Comparison of ENCODE assay signal across 28 mouse cellular contexts in the genomic region with DNA sequence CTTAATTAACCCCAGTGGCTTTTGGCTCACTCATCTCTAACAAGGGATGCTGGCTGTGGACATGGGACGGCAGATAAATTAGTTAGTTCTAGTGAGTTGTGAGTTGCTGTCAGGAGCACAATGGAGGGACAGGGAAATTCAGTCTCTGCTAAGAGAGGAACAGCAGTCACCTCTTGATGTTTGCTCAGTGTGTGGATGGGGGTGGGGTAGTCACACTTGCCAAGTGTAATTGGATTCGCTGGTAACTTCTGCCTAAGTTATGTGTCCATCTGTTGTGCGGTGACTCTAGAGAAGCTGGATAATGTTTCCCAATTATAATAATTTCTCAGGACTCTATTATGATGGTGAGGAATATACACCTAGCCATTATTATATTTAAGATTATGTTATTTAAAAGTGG.
A peak's percentile ranks its signal among the peaks of the same experiment; 100 is the strongest.
DNase-seq lines count a peak whose midpoint lies in the region; ATAC-seq and TF ChIP-seq lines count a peak whose summit lies in the region.
"Had no signal": no experiment of that assay in that cellular context is flagged by ENCODE, and none has a peak within 500 bp of the region (broad histone marks: within the 10 kb centered on the region; RNA-seq: fewer than 3 reads in every experiment).

No protein-coding gene starts in this region.

- 54% methylated on average over 3 of the region's 3 CpGs for WGBS in forebrain, embryonic 15.5 days
- 71% methylated on average over 3 of the region's 3 CpGs for WGBS in forebrain, embryonic 11.5 days
- whole genome bisulfite sequencing in midbrain, embryonic 11.5 days, result 55% methylated on average over 3 of the region's 3 CpGs
- WGBS in midbrain, embryonic 15.5 days, result 52% methylated on average over 3 of the region's 3 CpGs
- WGBS in large intestine, adult 2 months, result 52% methylated on average over 3 of the region's 3 CpGs
- WGBS in intestine, postnatal 0 days, result 74% methylated on average over 3 of the region's 3 CpGs

- H3K27me3 ChIP-seq in forebrain, embryonic 15.5 days, result no peaks in the 10 kb centered on the region
- H3K27me3 ChIP-seq in forebrain, embryonic 11.5 days (ENCODE audit: control insufficient read depth, insufficient read depth, low read length), result no peaks in the 10 kb centered on the region
- H3K27me3 ChIP-seq in midbrain, embryonic 11.5 days (ENCODE audit: control insufficient read depth, insufficient read depth, low read length), result no peaks in the 10 kb centered on the region
- H3K27me3 ChIP-seq in midbrain, embryonic 15.5 days (replicated peaks), result no peaks in the 10 kb centered on the region
- no peaks in the 10 kb centered on the region for H3K27me3 ChIP-seq in intestine, postnatal 0 days (replicated peaks; ENCODE audit: control insufficient read depth, insufficient read depth, low read length)
- H3K27me3 ChIP-seq: CH12.LX; embryonic facial prominence, embryonic 15.5 days; heart, embryonic 15.5 days; limb, embryonic 13.5 days; liver, embryonic 13.5 days had no signal

- no peak overlapping the region for H3K4me3 ChIP-seq in forebrain, embryonic 15.5 days
- H3K4me3 ChIP-seq in forebrain, embryonic 11.5 days (ENCODE audit: low read depth, low read length), result no peak overlapping the region
- H3K4me3 ChIP-seq in midbrain, embryonic 11.5 days (ENCODE audit: low read depth, low read length), result no peak overlapping the region
- no peak overlapping the region for H3K4me3 ChIP-seq in midbrain, embryonic 15.5 days
- no peak overlapping the region for H3K4me3 ChIP-seq in intestine, postnatal 0 days (ENCODE audit: low read depth, low read length)
- H3K4me3 ChIP-seq: embryonic facial prominence, embryonic 15.5 days; heart, embryonic 15.5 days; limb, embryonic 13.5 days; liver, embryonic 13.5 days had no signal

- peak; percentile 69 for ATAC-seq in forebrain, embryonic 15.5 days (replicated peaks)
- ATAC-seq in forebrain, embryonic 11.5 days (replicated peaks; ENCODE audit: low FRiP score), result no peak
- ATAC-seq in midbrain, embryonic 11.5 days (ENCODE audit: low FRiP score), result peak; percentile 38; the same call in 1 of the 2 replicates
- ATAC-seq in midbrain, embryonic 15.5 days (replicated peaks), result no peak
- ATAC-seq in intestine, postnatal 0 days, result no peak
- ATAC-seq: activated CD4-positive, CD25-positive, alpha-beta regulatory T cell, adult 4 months; hindbrain, postnatal 0 days; intestine, embryonic 16.5 days; lung, postnatal 0 days had no signal

- H3K36me3 ChIP-seq in forebrain, embryonic 15.5 days, result no peaks in the 10 kb centered on the region
- H3K36me3 ChIP-seq in forebrain, embryonic 11.5 days (ENCODE audit: control insufficient read depth, insufficient read depth, low read length), result no peaks in the 10 kb centered on the region
- H3K36me3 ChIP-seq in midbrain, embryonic 11.5 days (ENCODE audit: control insufficient read depth, insufficient read depth, low read length), result no peaks in the 10 kb centered on the region
- no peaks in the 10 kb centered on the region for H3K36me3 ChIP-seq in midbrain, embryonic 15.5 days (replicated peaks)
- no peaks in the 10 kb centered on the region for H3K36me3 ChIP-seq in intestine, postnatal 0 days (ENCODE audit: control insufficient read depth, insufficient read depth)
- H3K36me3 ChIP-seq: embryonic facial prominence, embryonic 15.5 days; heart, embryonic 15.5 days; limb, embryonic 13.5 days; liver, embryonic 13.5 days had no signal

- H3K4me1 ChIP-seq in forebrain, embryonic 15.5 days, result peaks cover 14% of the 10 kb centered on the region
- H3K4me1 ChIP-seq in forebrain, embryonic 11.5 days (replicated peaks; ENCODE audit: control insufficient read depth, insufficient read depth, low read length), result no peaks in the 10 kb centered on the region
- H3K4me1 ChIP-seq in midbrain, embryonic 11.5 days (ENCODE audit: control insufficient read depth, insufficient read depth, low read length), result no peaks in the 10 kb centered on the region
- no peaks in the 10 kb centered on the region for H3K4me1 ChIP-seq in midbrain, embryonic 15.5 days
- no peaks in the 10 kb centered on the region for H3K4me1 ChIP-seq in intestine, postnatal 0 days (replicated peaks; ENCODE audit: control insufficient read depth, insufficient read depth, low read length)
- H3K4me1 ChIP-seq: heart, embryonic 15.5 days; liver, embryonic 13.5 days had no signal

- no peak for TF ChIP-seq CTCF in brain, embryonic 14.5 days (IDR thresholded peaks at IDR 0.05; ENCODE audit: borderline replicate concordance, extremely low read depth, insufficient read depth, insufficient read length)
- TF ChIP-seq CTCF in intestine, postnatal 0 days (IDR thresholded peaks at IDR 0.05; ENCODE audit: low read depth), result no peak

- H3K9me3 ChIP-seq in forebrain, embryonic 15.5 days, result no peaks in the 10 kb centered on the region
- H3K9me3 ChIP-seq in forebrain, embryonic 11.5 days (ENCODE audit: control insufficient read depth, low read length), result no peaks in the 10 kb centered on the region
- H3K9me3 ChIP-seq in midbrain, embryonic 11.5 days (ENCODE audit: control insufficient read depth, low read length), result no peaks in the 10 kb centered on the region
- H3K9me3 ChIP-seq in midbrain, embryonic 15.5 days, result no peaks in the 10 kb centered on the region
- H3K9me3 ChIP-seq in intestine, postnatal 0 days (ENCODE audit: control insufficient read depth), result no peaks in the 10 kb centered on the region
- H3K9me3 ChIP-seq: embryonic facial prominence, embryonic 15.5 days; heart, embryonic 15.5 days; limb, embryonic 13.5 days; liver, embryonic 13.5 days had no signal

- no peak for TF ChIP-seq POLR2A in brain, embryonic 14.5 days (IDR thresholded peaks at IDR 0.05; ENCODE audit: borderline replicate concordance, extremely low read depth, insufficient read depth, insufficient read length, poor library complexity, severe bottlenecking)

- no peak overlapping the region for H3K9ac ChIP-seq in forebrain, embryonic 15.5 days (replicated peaks)
- H3K9ac ChIP-seq in forebrain, embryonic 11.5 days (ENCODE audit: low read length), result no peak overlapping the region
- no peak overlapping the region for H3K9ac ChIP-seq in midbrain, embryonic 11.5 days (ENCODE audit: low read length)
- no peak overlapping the region for H3K9ac ChIP-seq in midbrain, embryonic 15.5 days
- no peak overlapping the region for H3K9ac ChIP-seq in intestine, postnatal 0 days (ENCODE audit: low read depth, low read length)
- H3K9ac ChIP-seq: embryonic facial prominence, embryonic 15.5 days; heart, embryonic 15.5 days; limb, embryonic 13.5 days; liver, embryonic 13.5 days had no signal

- no peak for DNase-seq in forebrain, embryonic 11.5 days (ENCODE audit: low spot score)
- DNase-seq in midbrain, embryonic 11.5 days (ENCODE audit: low spot score, missing footprints), result no peak
- peak; percentile 55 for DNase-seq in brain, embryonic 14.5 days (ENCODE audit: low read depth)
- DNase-seq in large intestine, adult 2 months (ENCODE audit: low read depth, low spot score), result peak; percentile 7
- DNase-seq: adrenal gland, adult 2 months; adrenal gland, postnatal 36 days; B cell, adult 2 months; cerebellum, adult 18-20 months; gastrocnemius, postnatal 14 days; kidney, adult 9 months; kidney, postnatal 10 days; liver, embryonic 13.5 days; lung, adult 18-20 months; retina, postnatal 1 day; right cerebral cortex, postnatal 14 days; thymus, postnatal 4 days had no signal

- no peak overlapping the region for H3K4me2 ChIP-seq in forebrain, embryonic 15.5 days (replicated peaks)
- no peak overlapping the region for H3K4me2 ChIP-seq in forebrain, embryonic 11.5 days (ENCODE audit: low read depth, low read length, severe bottlenecking)
- no peak overlapping the region for H3K4me2 ChIP-seq in midbrain, embryonic 11.5 days
- H3K4me2 ChIP-seq in midbrain, embryonic 15.5 days, result no peak overlapping the region
- no peak overlapping the region for H3K4me2 ChIP-seq in intestine, postnatal 0 days (replicated peaks; ENCODE audit: low read depth)
- H3K4me2 ChIP-seq: embryonic facial prominence, embryonic 15.5 days; heart, embryonic 15.5 days; limb, embryonic 13.5 days; liver, embryonic 13.5 days had no signal

- H3K27ac ChIP-seq in forebrain, embryonic 15.5 days (replicated peaks), result no peak overlapping the region
- no peak overlapping the region for H3K27ac ChIP-seq in forebrain, embryonic 11.5 days (ENCODE audit: low read depth, low read length)
- H3K27ac ChIP-seq in midbrain, embryonic 11.5 days (ENCODE audit: low read depth, low read length), result no peak overlapping the region
- no peak overlapping the region for H3K27ac ChIP-seq in midbrain, embryonic 15.5 days
- no peak overlapping the region for H3K27ac ChIP-seq in intestine, postnatal 0 days (ENCODE audit: low read depth, low read length)
- H3K27ac ChIP-seq: embryonic facial prominence, embryonic 15.5 days; heart, embryonic 15.5 days; hindbrain, postnatal 0 days; limb, embryonic 13.5 days; liver, embryonic 13.5 days; macrophage had no signal

Comparison
In these comparisons a context has a peak if more than half of its experiments do, and no peak if none do; other contexts are left out.
1. ATAC-seq: peak in forebrain, embryonic 15.5 days (single experiment) and midbrain, embryonic 11.5 days (single experiment); none in forebrain, embryonic 11.5 days (single experiment), midbrain, embryonic 15.5 days (single experiment) and intestine, postnatal 0 days (single experiment).
2. DNase-seq: peak in brain, embryonic 14.5 days (single experiment) and large intestine, adult 2 months (single experiment); none in forebrain, embryonic 11.5 days (single experiment) and midbrain, embryonic 11.5 days (single experiment).